Mouse (Mus musculus) neural tube, embryonic 10.5 days (tissue): ENCODE data around the gene Pkp3.
A peak's percentile ranks its signal among the peaks of the same experiment; 100 is the strongest.

Experiments
- DNase-seq: peaks from one replicate; pipeline ENCODE4 v3.0.0-alpha.2; 2017; ENCODE audit warnings: low spot score; ENCODE audit errors: extremely low spot score

Pkp3 gene

DNA sequence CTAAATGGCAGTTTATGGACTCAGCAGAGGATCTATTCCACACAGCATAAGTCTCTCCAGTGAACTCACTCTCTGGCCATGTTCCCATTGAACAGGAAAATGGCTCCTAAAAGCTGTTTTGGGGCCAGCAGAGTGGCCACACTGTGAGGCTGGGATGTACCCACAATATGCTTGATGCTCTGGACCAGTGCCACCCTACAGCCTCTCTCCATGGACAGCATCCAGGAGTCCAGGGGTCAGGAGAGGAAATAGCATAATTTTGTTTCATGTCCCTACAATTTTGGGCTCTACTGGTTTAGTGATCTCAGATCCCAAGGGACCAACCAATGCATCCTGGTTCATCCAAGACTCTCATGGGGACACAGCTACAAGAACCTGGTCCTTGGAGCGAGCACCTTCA lies 20.5 kb upstream of the Pkp3 start:
- DNase-seq: no peak

DNA sequence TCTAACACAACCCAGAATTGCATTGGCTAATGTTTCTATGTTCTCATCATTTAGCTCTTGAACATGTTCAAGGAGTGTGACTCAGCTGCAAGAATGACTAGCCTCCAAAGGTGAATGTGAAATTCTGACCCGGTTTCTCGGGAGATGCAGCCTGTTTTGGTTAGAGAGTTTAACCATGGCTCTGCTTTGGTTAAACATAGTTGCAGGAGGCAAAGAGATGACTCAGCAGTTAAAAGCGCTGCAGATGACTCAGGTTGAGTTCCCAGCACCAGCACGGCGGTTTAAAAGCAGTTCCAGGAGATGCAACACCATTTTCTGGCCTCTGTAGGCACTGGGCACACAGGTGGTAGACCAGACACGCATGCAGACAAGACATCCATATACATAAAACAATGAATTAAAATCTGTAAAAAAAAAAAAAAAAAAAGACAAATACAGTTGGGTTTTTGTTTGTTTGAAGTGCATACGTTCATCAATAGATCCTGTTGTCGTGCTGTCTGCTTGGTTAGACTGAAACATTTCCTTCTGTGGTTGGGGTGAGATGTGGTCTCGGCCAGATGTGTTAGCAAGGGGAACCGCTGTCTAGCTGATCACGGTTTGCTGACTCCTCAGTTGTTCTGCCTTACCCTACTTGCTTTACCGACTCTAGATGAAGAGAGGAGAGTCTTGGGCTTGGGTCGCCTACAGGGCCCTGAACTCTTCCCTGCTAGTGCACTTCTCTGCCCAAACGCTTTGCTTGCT lies 19.2 kb upstream of the Pkp3 start:
- no peak for DNase-seq

DNA sequence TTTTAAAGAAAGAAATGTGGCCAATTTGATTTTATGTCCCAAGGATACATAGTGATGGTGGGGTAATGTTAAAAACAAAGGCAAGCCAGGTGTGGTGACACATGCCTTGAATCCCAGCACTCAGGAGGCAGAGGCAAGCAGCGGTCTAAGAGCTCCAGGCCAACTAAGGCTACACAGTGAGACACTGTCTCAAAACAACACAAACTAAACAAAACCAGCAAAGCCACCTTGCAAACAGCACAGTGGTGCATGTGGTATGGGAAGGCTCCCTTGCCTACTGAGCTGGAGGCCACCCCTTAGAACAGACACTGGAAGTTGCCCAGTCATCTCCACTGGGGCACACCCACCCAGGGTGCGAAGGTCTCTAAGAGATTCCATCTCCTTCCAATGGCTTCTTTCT lies 18.1 kb upstream of the Pkp3 start:
- DNase-seq: peak; percentile 35

DNA sequence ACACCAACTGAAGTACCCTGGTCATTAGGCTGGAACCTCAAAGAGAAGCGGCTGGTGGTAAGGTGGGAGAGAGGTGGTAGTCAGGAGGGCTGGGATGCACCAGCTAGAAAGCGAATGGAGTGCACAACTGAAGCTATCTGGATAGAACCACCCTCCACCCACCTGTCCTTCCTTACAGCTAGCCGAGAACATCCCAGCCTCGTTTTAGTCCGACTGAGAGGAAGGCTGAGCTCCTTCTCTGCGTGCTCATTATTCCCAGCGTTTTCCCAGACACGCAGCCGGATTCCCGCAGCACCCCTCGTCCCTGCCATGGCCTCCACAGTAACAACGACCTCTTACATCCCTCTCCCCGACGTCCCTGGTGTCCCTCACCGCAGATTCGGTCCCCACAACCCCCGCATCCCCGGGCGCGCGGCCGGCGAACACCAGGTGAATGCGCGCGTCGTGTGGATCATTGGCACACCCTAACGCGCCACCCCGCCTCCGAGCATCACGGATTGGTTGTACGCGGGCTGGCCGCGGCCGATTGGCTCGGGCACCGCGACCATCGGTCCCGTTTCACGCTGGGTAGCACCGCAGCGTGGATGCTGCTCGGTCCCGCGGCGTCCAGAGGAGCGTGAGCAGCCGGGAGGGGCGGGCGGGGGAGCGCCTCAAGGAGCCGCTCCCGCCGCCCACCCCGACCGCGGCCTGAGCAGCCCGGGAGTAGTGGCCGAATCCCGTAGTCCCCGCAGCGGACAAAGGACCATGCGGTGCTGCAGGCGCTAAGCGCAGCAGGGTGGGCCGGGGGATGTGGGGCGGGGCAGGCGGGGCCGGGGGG lies 17.4 kb upstream of the Pkp3 start, which contains the start of gene B4galnt4:
Gene B4galnt4, plus strand, starts transcription at position 679 of the 817 bp plus-strand sequence.
- peak; percentile 89 for DNase-seq

DNA sequence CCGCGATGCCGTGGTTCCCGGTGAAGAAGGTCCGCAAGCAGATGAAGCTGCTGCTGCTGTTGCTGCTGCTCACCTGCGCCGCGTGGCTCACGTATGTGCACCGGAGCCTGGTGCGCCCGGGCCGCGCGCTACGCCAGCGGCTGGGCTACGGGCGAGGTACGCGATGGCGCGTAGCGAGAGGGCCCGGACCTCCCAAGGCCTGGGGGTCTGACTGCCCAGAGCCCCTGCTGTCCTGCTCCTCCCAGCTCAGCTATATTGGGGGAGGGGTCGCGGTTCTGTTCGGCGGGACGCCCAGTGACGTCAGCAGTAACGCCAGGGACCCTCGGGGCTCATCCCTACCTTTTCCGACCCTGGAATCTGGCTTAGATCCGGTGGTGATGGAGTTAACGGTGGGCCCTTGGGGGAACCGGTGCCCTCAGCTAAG lies 16.7 kb upstream of the Pkp3 start:
- peak; percentile 59 for DNase-seq

DNA sequence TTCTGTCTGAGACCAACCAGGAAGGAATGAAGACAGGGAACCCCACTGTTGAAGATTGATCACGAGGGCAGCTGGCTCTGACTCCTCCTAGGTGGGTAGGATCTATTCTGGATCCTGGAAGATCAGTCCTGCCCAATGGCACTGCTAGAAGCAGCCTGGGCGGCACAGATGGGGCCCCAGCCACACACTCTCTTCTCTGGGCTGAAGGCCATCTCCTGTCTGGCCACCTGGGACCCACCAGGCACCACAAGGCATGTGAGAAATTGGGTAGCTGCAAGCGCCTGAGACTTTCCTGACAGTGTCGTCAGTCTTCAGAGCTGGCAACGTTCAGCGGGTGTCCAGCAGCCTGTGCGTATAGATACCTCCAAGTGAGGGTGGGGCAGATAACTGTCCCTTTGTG lies 15.5 kb upstream of the Pkp3 start:
- DNase-seq: no peak

DNA sequence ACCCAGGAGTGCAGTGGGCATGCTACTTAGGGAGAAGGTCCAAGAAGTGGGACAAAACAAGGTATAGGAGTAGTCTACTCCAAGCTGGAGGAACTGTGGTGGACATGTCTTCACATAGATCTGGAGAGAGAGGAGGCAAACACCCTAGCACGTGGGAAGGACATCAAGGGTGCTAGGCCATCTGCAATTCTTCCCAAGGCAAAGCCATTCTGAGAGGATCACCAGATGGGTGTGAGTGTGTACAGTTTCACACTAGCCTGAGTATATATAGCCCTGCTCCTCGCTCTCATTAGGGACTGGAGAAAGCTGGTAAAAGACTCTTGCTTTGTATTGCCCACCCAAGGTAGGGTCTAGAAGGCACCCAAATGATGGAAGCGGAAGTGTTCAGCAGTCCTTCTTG lies 14.7 kb upstream of the Pkp3 start:
- no peak for DNase-seq

DNA sequence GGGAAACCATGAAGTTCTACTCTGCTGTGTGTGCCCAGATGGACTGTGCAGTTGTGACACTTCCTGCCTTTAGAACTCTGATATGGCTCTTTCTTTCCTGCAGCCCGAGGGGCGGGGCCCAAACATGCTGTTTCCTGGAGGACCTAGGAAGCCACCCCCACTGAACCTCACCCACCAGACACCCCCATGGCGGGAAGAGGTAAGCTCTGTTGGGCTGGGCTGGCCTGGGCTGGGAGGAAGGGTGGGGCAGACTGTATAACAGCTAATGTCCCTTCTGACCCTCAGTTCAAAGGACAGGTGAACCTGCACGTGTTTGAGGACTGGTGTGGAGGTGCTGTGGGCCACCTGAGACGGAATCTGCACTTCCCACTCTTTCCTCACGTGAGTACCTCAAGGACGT lies 13.8 kb upstream of the Pkp3 start:
- DNase-seq: no peak

DNA sequence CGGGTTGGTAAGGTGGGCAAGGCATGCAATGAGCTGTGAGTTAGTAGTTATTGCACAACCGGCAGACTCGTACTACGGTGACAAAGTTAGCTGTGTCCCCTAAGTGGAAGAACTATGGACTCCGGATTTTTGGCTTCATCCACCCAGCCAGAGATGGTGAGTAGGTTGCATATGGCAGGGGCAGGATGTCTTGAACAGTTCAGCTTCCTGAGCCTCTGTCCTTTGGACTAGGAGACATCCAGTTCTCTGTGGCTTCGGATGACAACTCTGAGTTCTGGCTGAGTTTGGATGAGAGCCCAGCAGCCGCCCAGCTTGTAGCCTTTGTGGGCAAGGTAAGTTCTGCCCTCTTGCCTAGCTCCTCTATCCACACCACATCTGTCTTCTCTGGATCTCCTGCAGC lies 13.4 kb upstream of the Pkp3 start:
- no peak for DNase-seq

DNA sequence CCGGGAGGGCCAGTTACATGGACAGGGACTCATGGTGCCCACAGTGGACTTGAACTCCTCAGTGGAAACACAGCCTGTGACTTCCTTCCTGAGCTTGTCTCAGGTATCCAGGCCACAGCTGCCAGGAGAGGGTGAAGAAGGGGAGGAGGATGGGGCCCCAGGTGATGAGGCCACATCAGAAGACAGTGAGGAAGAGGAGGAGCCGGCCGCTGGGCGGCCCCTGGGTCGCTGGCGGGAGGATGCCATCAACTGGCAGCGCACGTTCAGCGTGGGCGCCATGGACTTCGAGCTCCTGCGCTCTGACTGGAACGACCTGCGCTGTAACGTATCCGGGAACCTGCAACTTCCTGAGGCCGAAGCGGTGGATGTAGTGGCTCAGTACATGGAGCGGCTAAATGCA lies 9.7 kb upstream of the Pkp3 start:
- DNase-seq: no peak

DNA sequence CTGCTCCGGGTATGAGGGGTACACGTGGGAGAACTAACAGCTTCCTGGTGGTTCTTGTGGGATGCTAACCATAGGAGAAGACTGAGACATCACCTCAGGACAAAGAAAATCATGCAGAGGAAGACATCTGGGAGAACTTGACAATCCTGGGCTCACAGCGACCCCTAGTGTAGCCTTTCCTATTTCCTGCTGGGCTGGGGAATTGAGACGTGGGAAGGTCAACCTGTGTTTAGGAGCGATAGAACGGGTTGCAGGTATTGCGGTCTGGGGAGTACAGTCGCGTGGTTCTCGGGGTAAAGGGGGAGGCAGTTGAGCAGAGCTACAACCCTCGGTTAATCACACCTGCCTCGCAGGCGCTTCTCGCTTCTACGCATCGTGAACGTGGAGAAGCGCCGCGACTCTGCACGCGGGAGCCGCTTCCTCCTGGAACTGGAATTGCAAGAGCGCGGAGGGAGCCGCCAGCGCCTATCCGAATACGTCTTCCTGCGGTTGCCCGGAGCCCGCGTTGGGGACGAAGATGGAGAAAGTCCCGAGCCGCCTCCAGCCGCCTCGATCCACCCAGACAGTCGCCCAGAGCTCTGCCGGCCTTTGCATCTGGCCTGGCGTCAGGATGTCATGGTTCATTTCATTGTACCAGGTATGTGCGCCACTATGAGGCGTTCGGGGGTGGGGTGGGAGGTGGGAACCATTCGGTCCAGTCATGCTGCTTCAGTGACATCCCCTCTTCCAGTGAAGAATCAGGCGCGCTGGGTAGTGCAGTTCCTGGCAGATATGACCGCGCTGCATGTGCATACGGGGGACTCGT lies 7.8 kb upstream of the Pkp3 start:
- DNase-seq: peak; percentile 82

DNA sequence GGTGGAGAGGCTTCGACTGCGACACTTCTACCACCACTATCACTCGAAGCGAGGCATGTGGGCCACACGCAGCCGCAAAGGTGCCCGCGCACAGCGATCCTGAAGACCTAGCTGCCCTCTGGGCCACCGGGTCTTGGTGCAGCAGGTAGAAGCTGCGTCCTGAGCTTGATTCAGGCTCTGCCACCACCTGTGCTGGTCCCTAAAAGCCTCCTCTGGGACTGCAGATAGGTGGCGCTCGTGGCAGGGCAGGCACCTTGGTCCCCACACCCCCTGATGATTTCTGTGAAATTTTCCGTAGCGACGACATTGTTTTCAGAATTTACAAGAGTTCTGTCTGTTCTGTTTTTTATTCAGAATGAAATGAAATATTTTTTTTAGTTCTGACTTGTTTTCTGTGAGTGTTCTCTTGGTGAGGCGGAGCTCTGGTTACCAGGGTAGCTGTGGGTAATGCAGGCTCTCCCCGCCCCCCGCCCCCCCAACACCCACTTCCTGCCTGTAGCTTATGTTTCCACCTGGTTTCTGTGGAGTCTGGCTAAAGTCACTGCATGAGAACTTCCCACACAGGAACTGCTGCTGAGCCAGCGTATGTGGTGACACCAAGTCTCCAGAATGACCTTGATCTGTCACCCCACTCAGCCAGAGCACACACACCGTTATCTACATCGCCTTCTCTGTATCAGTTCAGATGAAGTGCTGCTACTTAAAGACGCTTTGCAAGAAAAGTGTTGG lies 5.8 kb upstream of the Pkp3 start:
- no peak for DNase-seq

DNA sequence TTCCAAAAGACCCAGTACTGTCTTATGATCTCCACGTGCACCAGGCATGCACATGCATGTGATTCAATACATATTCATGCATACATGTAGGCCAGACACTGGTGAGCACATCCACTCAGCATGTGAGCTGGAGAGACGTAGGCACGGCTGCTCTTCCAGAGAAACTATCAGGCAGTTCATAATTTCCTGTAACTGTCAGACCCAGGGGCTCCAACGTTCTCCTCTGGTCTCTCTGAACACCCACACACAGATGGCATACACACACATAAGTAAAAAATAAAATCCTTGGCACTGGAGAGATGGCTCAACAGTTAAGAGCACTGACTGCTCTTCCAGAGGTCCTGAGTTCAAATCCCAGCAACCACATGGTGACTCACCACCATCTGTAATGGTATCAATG lies 4.2 kb upstream of the Pkp3 start:
- DNase-seq: no peak

DNA sequence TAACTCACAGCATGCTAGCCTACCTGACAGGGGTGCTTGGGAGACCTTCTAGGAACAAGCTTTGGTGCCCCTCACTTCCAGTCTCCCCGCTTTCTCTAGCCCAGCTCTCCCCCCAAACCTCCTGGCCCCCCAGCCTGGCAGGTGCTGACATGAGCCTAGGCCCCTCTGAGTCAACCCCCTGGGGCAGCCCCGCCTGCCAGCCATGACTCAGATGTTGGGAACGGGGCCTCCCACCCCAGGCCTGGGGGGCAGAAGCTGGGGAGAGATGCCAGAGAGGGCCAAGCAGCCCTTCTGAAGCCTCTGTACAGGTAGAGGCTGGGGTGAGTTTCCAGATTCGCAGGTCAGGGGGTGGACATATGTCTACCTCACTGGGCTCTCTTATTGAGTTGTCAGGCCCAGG lies 858 bp downstream of the Pkp3 start:
- DNase-seq: no peak

DNA sequence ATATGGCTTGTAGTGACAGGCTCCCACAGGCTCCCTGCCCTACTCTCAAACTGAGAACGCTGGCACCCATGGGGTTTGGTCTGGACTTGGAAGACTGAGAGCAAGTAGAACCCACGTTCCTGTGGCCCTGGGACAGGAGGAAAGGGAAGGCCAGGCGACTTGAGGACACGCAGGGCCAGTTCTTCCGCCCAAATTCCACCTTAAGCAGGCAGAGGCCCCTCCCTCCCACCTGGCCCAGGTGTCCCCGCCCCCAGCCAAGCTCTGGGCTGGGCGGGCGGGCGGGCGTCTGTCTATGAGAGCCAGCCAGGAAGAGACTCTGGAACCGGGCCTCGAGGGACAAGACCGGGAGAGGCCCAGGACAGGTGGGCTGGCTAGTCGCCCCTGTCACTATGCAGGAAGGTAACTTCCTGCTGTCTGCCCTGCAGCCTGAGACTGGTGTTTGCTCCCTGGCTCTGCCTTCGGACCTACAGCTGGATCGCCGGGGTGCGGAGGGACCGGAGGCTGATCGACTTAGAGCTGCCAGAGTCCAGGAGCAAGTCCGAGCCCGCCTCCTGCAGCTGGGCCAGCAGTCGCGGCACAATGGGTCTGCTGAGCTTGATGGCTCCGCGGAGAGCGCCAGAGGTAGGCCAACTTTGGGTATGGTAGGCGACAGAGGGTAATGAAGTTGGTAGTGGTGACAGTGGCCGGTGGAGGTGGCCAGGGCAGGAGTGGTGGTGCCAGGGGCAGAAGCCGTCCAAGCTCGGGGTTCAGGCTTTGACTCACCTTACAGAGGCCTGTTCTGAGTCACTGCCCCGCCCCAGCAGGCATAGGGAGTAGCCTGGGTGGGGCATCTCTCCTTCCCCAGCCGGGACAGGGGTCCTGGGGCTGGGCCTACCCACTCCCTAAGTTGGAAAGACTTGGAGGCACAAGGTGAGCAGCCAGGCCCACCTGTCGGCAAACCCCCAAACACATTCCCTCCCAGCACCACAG lies 1.7 kb downstream of the Pkp3 start:
- DNase-seq: no peak

DNA sequence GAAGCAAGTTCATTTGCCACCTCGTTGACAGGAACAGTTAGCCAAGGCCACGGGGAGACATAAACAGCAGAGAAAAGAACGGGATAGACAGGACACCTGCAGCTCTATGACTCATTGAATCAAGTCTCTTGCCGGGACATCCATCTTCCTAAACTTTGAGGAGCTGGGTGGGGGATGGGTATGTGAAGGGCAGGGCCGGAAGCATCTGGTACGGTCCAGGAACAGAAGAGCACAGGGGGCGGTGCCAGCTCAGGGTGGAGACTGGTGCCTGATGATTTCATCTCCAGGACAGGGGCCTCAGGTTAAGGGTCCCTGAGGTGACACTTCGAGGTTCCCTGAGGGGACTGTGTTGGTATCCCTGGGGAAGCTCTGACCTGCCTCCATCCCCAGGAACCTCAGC lies 9.9 kb downstream of the Pkp3 start:
- no peak for DNase-seq

DNA sequence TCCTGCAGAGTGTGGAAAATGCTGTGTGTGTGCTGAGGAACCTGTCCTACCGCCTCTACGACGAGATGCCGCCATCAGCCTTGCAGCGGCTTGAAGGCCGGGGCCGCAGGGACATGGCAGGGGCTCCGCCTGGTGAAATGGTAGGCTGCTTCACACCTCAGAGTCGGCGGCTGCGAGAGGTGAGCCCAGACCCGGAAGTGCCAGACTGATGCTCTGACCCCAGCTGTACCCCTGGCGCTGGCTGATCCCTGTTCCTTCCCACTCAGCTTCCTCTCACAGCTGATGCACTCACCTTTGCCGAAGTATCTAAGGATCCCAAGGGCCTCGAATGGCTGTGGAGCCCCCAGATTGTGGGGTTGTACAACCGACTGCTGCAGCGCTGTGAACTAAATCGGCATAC lies 10.5 kb downstream of the Pkp3 start:
- no peak for DNase-seq

DNA sequence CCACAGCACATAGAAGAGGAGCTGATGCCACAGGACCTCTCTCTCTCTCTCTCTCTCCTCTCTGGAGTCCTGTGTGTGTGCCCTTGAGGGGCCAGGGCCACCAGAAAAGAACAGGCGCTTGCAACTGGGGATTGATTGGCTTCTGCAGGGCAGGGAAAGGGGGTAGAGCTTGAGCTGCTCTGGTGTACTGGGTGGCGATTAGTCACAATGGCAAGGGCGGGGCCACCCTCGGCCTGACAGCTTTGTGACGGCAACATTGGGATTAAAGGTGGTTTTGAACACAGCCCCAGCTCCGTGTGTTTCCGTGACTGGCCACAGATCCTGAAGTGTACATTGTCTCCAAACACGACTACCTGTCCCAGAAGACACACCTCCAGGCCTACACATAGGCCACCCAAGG lies 12.2 kb downstream of the Pkp3 start:
- DNase-seq: no peak

DNA sequence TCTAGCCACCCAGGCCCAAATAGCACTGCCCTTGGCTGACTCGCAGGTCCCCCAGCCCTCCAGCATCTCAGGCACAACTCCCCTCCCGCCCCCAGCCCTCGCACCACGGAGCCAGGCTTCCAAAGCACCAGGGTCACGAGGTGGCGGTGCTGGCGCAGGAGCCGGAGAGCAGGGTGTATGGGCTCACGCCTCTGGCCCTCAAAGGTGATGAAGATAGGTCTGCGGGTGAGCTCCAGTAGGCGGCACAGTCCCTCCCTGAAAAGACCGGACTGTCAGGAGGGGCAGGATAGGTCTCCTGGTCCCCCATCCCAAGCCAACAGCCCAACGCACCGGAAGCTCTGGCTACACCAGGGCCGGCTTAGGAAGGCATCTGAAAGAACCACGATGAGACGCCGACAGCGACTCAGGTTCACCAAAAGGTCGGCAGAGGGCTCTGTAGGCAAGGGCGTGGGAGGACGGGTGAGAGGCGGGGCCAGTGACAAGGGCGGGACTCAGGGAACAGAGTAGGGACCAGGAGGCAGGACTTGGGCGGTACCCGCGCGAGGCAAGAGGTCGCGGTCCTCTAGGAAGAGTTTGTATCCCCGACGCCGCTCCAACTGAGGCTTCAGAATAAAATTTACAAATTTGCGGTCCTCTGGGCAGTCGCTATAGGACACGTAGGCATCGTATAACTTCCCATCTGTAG lies 14.2 kb downstream of the Pkp3 start:
- peak; percentile 82 for DNase-seq

DNA sequence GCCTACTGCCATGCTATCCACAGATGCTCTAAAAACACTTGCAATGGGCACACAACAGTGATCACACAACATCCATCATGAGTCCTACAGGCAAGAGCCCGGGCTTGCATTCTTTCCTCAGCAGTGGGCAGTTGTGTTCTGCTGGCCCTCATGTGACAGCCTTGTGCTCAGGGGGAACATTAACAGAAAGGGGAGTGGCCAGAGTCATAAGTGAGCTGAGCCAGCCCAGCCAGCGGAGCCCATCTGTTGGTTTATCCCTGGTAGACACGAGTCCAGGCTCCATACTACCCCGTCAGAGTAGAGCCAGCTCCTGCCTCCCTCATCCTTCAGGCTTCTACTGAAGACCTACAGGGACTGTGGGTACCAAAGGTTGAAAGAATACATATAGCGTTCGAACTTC lies 15.9 kb downstream of the Pkp3 start:
- DNase-seq: no peak
